Mouse (Mus musculus) c-Kit-positive CD71-negative TER-119-negative erythroid progenitor cells, embryonic 14.5 days (primary cell): ENCODE results near the gene Srsf3.

Source experiments
- DNase-seq: peaks from one replicate; pipeline ENCODE4 v3.0.0-alpha.2; 2013; ENCODE audit warnings: low read depth

Srsf3 gene

GRCm38 (mm10) chr17:29045741-29046530 lies 13.5 kb downstream of the Srsf3 start:
- DNase-seq: no peak

GRCm38 (mm10) chr17:29046863-29047262 lies 14.4 kb downstream of the Srsf3 start:
- DNase-seq: no peak

GRCm38 (mm10) chr17:29047697-29048514 lies 15.5 kb downstream of the Srsf3 start:
- no peak for DNase-seq

GRCm38 (mm10) chr17:29048748-29049507 lies 16.5 kb downstream of the Srsf3 start:
- DNase-seq: peak; percentile 72

- DNase-seq: no peak
These were observed 17.1 kb downstream of the Srsf3 start for GRCm38 (mm10) chr17:29049508-29049889.

- no peak for DNase-seq
These were observed 17.5 kb downstream of the Srsf3 start for GRCm38 (mm10) chr17:29049923-29050322.

GRCm38 (mm10) chr17:29050791-29051190 lies 18.4 kb downstream of the Srsf3 start:
- no peak for DNase-seq

- no peak for DNase-seq
These were observed 20.6 kb downstream of the Srsf3 start for GRCm38 (mm10) chr17:29053067-29053466.

- no peak for DNase-seq
These were observed 21.4 kb downstream of the Srsf3 start for GRCm38 (mm10) chr17:29053841-29054240.

GRCm38 (mm10) chr17:29054429-29054828 lies 22.0 kb downstream of the Srsf3 start:
- DNase-seq: no peak

- DNase-seq: no peak
These were observed 23.2 kb downstream of the Srsf3 start for GRCm38 (mm10) chr17:29055586-29055985.

- no peak for DNase-seq
These were observed 23.8 kb downstream of the Srsf3 start for GRCm38 (mm10) chr17:29056207-29056606.

- DNase-seq: no peak
These were observed 24.3 kb downstream of the Srsf3 start for GRCm38 (mm10) chr17:29056699-29057151.

GRCm38 (mm10) chr17:29057361-29057890 lies 25.0 kb downstream of the Srsf3 start:
- no peak for DNase-seq

GRCm38 (mm10) chr17:29057961-29058360 lies 25.5 kb downstream of the Srsf3 start:
- no peak for DNase-seq

GRCm38 (mm10) chr17:29058487-29058886 lies 26.1 kb downstream of the Srsf3 start:
- no peak for DNase-seq

- no peak for DNase-seq
These were observed 27.2 kb downstream of the Srsf3 start for GRCm38 (mm10) chr17:29059581-29059980.

GRCm38 (mm10) chr17:29060946-29061345 lies 28.5 kb downstream of the Srsf3 start:
- no peak for DNase-seq

- DNase-seq: no peak
These were observed 29.9 kb downstream of the Srsf3 start for GRCm38 (mm10) chr17:29062119-29063035.

- DNase-seq: no peak
These were observed 30.9 kb downstream of the Srsf3 start for GRCm38 (mm10) chr17:29063121-29063987.
